Mouse (Mus musculus) CD4-positive helper T cell, adult 2 months (primary cell): ENCODE results near the gene Grap.

ENCODE experiments used
- DNase-seq: peaks from one replicate; pipeline ENCODE4 v3.0.0-alpha.2; 2012; ENCODE audit warnings: low read depth, missing footprints, low spot score

The Grap gene

GRCm38 (mm10) chr11:61720636-61721035 lies 67.6 kb downstream of the Grap start, which contains the start of gene Slc5a10:
Gene Slc5a10, minus strand, starts transcription at chr11:61720826.
- no peak for DNase-seq

GRCm38 (mm10) chr11:61722077-61722476 lies 69.0 kb downstream of the Grap start:
- DNase-seq = no peak
